Mouse (Mus musculus): ENCODE measurements around the gene Fignl2. TPM values are rescaled to one million over a fixed set of nuclear protein-coding genes. Genes with fewer than 3 reads are reported as not detected.

The Fignl2 gene
- polyA plus RNA-seq, 1 experiment from 2014 or later = 0.82 TPM

- H3K4me1 ChIP-seq = peaks cover 54% of the 10 kb centered on the region
- peaks cover 98% of the 10 kb centered on the region for H3K27me3 ChIP-seq (ENCODE audit: poor library complexity, severe bottlenecking)
These were observed 24.4 kb downstream of the Fignl2 start for GRCm38 (mm10) chr15:101053832-101054459.

DNA sequence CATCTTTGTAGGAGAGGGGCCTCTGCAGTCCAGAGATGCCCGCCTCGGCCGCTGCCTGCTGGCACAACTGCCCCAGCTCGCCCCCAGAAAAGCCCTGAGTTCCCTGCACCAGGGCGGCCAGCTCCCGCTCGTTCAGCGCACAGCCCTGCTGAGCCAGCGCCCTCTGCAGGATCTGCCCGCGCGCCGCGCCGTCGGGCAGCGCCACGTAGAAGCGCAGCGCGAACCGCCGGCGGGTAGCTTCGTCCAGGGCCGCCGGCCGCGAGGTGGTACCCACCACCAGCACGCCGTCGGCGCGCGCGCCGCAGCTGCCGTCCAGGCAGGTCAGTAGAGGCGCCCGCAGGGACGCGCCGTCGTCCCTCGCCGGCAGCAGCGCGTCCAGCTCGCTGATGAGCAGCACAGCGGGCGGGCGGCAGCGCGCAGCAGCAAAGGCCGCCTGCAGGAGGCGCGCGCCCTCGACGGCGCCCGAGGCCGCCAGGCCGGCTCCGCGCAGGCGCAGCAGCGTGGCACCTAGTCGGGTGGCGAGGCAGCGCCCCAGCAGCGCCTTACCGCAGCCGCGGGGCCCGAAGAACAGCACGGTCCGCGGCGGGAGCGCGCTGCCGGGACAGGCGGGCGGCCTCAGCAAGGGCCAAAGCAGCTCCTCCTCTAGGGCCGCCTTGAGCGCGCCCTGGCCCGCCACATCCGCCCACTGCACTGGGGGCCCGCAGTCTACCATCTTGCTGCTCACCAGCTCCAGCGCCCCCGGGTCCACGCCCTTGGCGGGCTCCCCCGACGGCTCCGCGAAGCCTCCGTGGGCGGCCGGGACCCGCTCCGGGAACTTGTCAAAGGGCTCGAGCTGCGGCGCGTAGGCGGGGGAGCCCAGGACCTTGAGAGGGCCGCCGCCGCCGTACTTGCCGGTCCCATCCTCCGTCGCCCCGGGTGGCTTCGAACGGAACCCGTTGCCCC, 25.5 kb downstream of the Fignl2 start:
- peaks cover 51% of the 10 kb centered on the region for H3K36me3 ChIP-seq (replicated peaks)
- H3K4me1 ChIP-seq = peaks cover 49% of the 10 kb centered on the region
- no peaks in the 10 kb centered on the region for H3K9me3 ChIP-seq
- H3K27me3 ChIP-seq (ENCODE audit: poor library complexity, severe bottlenecking) = peaks cover 99% of the 10 kb centered on the region
- H3K27ac ChIP-seq = peak overlapping the region; percentile 26; the same call in 1 of the 2 replicates
- DNase-seq (ENCODE audit: extremely low spot score, low spot score) = no peak
- peak overlapping the region; percentile 47 for H3K4me3 ChIP-seq
- 17% methylated on average over 120 of the region's 120 CpGs for WGBS

More at GRCm38 (mm10) chr15:101053832-101054459, 24.4 kb downstream of the Fignl2 start:
- Histone ChIP-seq H3K36me3 (replicated peaks) (peaks cover 51% of the 10 kb centered on the region), H3K27ac (no peak overlapping the region), H3K4me3 (peak overlapping the region; percentile 47), H3K9me3 (no peaks in the 10 kb centered on the region)
- WGBS = 11% methylated on average over 39 of the region's 65 CpGs
- DNase-seq (ENCODE audit: extremely low spot score, low spot score) = peak; percentile 50

DNA sequence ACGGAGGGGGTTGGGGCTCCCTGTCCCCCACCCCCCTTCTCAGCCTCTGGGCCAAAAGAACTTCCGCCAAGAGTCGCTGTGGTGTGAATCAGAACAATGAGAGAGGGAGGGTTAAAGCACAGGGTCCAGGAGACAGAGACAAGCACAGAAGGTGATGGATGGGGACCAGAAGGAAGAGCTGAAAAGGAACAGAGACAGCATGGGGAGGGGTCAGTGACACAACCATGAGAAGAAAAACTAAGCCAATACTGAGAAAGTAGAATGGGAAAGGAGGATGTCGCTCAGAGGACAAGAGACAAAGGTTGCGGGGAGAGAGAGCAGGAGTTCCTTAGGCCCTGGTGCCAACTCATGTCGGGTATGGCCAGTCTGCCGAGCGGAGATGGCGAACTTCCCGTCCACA, 26.5 kb downstream of the Fignl2 start:
- Histone ChIP-seq H3K9me3 (no peaks in the 10 kb centered on the region), H3K4me1 (peaks cover 56% of the 10 kb centered on the region), H3K36me3 (replicated peaks) (peaks cover 44% of the 10 kb centered on the region), H3K27ac (no peak overlapping the region), H3K27me3 (ENCODE audit: poor library complexity, severe bottlenecking) (peaks cover 99% of the 10 kb centered on the region), H3K4me3 (no peak overlapping the region)
- no peak for DNase-seq (ENCODE audit: extremely low spot score, low spot score)
- WGBS = 64% methylated on average over 10 of the region's 10 CpGs

DNA sequence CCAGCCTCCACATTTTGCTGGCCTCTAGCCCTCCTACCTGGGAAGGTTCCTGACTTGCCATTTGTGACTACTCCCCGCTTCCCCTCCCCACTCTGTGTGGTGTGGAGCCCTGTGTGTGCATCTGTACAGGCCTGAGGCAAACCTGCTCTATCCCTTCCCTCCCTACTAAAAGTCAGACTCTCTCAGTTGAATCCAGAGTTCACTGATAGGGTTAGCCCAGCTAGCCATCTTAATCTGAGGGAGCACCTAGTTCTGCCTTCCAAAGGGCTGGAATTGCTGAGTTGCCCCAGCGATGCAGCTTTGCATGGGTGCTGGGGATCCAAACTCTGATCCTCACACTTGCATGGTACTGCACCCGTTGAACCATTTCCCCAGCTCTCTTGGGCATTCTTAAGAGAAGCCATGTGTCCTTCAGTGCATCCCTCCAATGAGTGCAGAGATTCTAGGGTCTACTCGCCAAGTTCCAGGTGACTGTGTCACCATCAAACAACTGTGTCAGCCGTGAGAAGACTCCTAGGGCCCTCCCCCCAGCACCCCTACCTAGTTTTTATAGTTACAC, 29.9 kb downstream of the Fignl2 start:
- no peak for DNase-seq (ENCODE audit: extremely low spot score, low spot score)
- Histone ChIP-seq H3K9me3 (no peaks in the 10 kb centered on the region), H3K4me1 (peaks cover 51% of the 10 kb centered on the region), H3K27ac (no peak overlapping the region), H3K4me3 (no peak overlapping the region), H3K36me3 (replicated peaks) (peaks cover 35% of the 10 kb centered on the region), H3K27me3 (ENCODE audit: poor library complexity, severe bottlenecking) (peaks cover 99% of the 10 kb centered on the region)
- 46% methylated on average over 5 of the region's 5 CpGs for WGBS

DNA sequence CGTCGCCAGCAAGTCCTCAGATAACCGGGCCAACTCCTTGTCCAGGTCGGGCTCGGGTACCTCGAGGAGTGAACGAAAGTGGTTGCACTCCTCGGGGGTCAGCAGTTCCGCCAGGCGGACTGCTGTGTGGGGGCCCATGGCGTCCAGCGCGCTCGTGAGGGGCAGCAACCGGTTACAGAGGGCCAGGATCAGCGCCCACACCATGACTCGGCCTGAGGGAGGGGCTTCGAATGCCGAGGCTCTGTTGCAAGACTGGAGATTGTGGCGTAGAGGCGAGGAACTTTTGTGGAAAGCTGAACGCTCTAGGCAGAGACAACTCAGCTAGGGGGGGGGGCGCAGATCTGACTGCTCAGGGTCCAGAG, 31.2 kb downstream of the Fignl2 start, which contains the start of gene Gm47841:
TSS of gene Gm47841 (minus strand) at position 204 of the 362 bp plus-strand sequence.
- peak within 1 kb of the TSS; percentile 79 for H3K27ac ChIP-seq
- peaks cover 23% of the 10 kb centered on the region for H3K36me3 ChIP-seq (replicated peaks)
- H3K4me1 ChIP-seq = peaks cover 39% of the 10 kb centered on the region
- H3K4me3 ChIP-seq = peak within 1 kb of the TSS; percentile 54
- H3K27me3 ChIP-seq (ENCODE audit: poor library complexity, severe bottlenecking) = peaks cover 96% of the 10 kb centered on the region
- DNase-seq (ENCODE audit: extremely low spot score, low spot score) = no peak
- WGBS = under 1% methylated on average over 22 of the region's 23 CpGs
- H3K9me3 ChIP-seq = no peaks in the 10 kb centered on the region

GRCm38 (mm10) chr15:101046527-101047193, 31.7 kb downstream of the Fignl2 start:
- DNase-seq (ENCODE audit: extremely low spot score, low spot score) = peak; percentile 62
- peak overlapping the region; percentile 79 for H3K27ac ChIP-seq
- H3K4me3 ChIP-seq = peak overlapping the region; percentile 54
- peaks cover 96% of the 10 kb centered on the region for H3K27me3 ChIP-seq (ENCODE audit: poor library complexity, severe bottlenecking)
- H3K4me1 ChIP-seq = peaks cover 33% of the 10 kb centered on the region
- H3K36me3 ChIP-seq (replicated peaks) = peaks cover 20% of the 10 kb centered on the region
- WGBS = under 1% methylated on average over 77 of the region's 77 CpGs
- H3K9me3 ChIP-seq = no peaks in the 10 kb centered on the region

- DNase-seq (ENCODE audit: extremely low spot score, low spot score) = peak; percentile 52
These were observed 32.3 kb downstream of the Fignl2 start for GRCm38 (mm10) chr15:101046039-101046526.

GRCm38 (mm10) chr15:101044531-101044930, 33.8 kb downstream of the Fignl2 start:
- Histone ChIP-seq H3K9me3 (no peaks in the 10 kb centered on the region), H3K4me1 (peaks cover 38% of the 10 kb centered on the region), H3K4me3 (no peak overlapping the region), H3K27me3 (ENCODE audit: poor library complexity, severe bottlenecking) (peaks cover 96% of the 10 kb centered on the region), H3K36me3 (replicated peaks) (peaks cover 16% of the 10 kb centered on the region), H3K27ac (no peak overlapping the region)
- WGBS = 51% methylated on average over 6 of the region's 6 CpGs
- no peak for DNase-seq (ENCODE audit: extremely low spot score, low spot score)

More at GRCm38 (mm10) chr15:101046039-101046526, 32.3 kb downstream of the Fignl2 start:
- Histone ChIP-seq H3K27me3 (ENCODE audit: poor library complexity, severe bottlenecking) (peaks cover 96% of the 10 kb centered on the region), H3K9me3 (no peaks in the 10 kb centered on the region), H3K4me3 (peak overlapping the region; percentile 54), H3K27ac (peak overlapping the region; percentile 79), H3K4me1 (peaks cover 32% of the 10 kb centered on the region), H3K36me3 (replicated peaks) (peaks cover 20% of the 10 kb centered on the region)
- WGBS = under 1% methylated on average over 43 of the region's 43 CpGs

GRCm38 (mm10) chr15:101042613-101043012, 35.8 kb downstream of the Fignl2 start:
- Histone ChIP-seq H3K9me3 (no peaks in the 10 kb centered on the region), H3K4me3 (no peak overlapping the region), H3K4me1 (peaks cover 32% of the 10 kb centered on the region), H3K36me3 (replicated peaks) (peaks cover 18% of the 10 kb centered on the region), H3K27me3 (ENCODE audit: poor library complexity, severe bottlenecking) (peaks cover 95% of the 10 kb centered on the region), H3K27ac (no peak overlapping the region)
- peak; percentile 63 for DNase-seq (ENCODE audit: extremely low spot score, low spot score)
- WGBS = 22% methylated on average over 6 of the region's 6 CpGs

DNA sequence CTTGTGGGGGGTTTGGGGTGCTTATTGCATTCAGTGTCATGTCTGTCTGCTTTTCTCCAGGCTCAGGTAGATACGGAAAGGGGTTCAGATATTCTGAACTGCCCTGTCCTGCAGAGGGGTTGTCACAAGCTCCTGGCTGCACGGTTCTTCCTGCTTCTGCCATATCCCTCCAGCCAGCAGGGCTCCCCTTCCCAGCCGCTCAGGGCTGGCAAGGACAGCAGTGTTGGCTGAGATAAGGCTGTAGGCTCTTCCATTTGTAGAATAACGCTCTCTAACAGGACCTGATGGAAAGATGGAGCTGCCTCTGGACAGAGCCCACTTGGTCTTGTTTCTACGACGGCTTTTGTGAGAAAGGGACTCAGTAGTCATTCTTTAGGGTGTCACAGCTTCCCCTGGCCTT, 36.4 kb downstream of the Fignl2 start:
- Histone ChIP-seq H3K4me3 (no peak overlapping the region), H3K27ac (no peak overlapping the region), H3K9me3 (no peaks in the 10 kb centered on the region), H3K36me3 (replicated peaks) (peaks cover 18% of the 10 kb centered on the region), H3K4me1 (peaks cover 26% of the 10 kb centered on the region), H3K27me3 (ENCODE audit: poor library complexity, severe bottlenecking) (peaks cover 89% of the 10 kb centered on the region)
- no peak for DNase-seq (ENCODE audit: extremely low spot score, low spot score)
- 69% methylated on average over 6 of the region's 6 CpGs for WGBS

DNA sequence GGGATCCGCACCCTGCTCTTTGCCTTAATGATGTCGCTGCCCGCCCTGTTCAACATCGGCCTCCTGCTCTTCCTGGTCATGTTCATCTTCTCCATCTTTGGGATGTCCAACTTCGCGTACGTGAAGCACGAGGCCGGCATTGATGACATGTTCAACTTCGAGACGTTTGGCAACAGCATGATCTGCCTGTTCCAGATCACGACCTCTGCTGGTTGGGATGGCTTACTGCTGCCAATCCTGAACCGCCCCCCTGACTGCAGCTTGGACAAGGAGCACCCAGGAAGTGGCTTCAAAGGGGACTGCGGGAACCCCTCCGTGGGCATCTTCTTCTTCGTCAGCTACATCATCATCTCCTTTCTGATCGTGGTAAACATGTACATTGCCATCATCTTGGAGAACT, 38.7 kb downstream of the Fignl2 start:
- H3K4me3 ChIP-seq = peak overlapping the region; percentile 14; the same call in 1 of the 2 replicates
- H3K9me3 ChIP-seq = no peaks in the 10 kb centered on the region
- H3K36me3 ChIP-seq (replicated peaks) = peaks cover 26% of the 10 kb centered on the region
- peaks cover 10% of the 10 kb centered on the region; the same call in 1 of the 2 replicates for H3K4me1 ChIP-seq
- 52% methylated on average over 17 of the region's 17 CpGs for WGBS
- H3K27ac ChIP-seq = no peak overlapping the region
- no peak for DNase-seq (ENCODE audit: extremely low spot score, low spot score)
- H3K27me3 ChIP-seq (ENCODE audit: poor library complexity, severe bottlenecking) = peaks cover 66% of the 10 kb centered on the region

- no peaks in the 10 kb centered on the region for H3K27me3 ChIP-seq (ENCODE audit: poor library complexity, severe bottlenecking)
- H3K9me3 ChIP-seq = no peaks in the 10 kb centered on the region
- no peak overlapping the region for H3K27ac ChIP-seq
- no peak overlapping the region for H3K4me3 ChIP-seq
- 70% methylated on average over 2 of the region's 2 CpGs for WGBS
- no peak for DNase-seq (ENCODE audit: extremely low spot score, low spot score)
- H3K4me1 ChIP-seq = peaks cover 21% of the 10 kb centered on the region
- no peaks in the 10 kb centered on the region; the same call in 1 of the 2 replicates for H3K36me3 ChIP-seq (replicated peaks)
These were observed 49.4 kb downstream of the Fignl2 start for GRCm38 (mm10) chr15:101028960-101029359.

Measured in forebrain, embryonic 10.5 days (tissue).